11 mouse cellular contexts compared by ENCODE assay signal in the genomic region with DNA sequence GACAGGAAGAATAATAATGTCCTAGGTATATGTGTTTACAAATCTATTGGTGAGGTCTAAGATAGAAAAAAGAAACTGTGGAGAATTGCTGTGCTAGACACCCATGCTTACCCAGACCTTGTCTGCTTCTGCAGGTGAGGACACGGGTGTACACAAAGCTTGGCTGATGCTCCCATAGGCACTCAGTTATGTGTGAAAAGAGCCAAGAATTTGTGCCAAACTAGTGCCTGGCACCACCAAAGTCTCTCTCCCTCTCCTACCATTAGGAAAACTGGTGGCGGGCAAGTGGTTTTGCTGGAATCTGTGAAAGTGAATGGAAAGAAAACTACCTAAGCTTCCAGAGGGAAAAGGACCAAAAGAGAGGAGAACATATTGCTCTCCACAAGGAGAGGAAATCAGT.
"Had no signal": no experiment of that assay in that cellular context is flagged by ENCODE, and none has a peak within 500 bp of the region (broad histone marks: within the 10 kb centered on the region; RNA-seq: fewer than 3 reads in every experiment).

No protein-coding gene starts in this region.

- DNase-seq: left cerebral cortex, postnatal 4 days; liver, embryonic 13.5 days; lung, adult 2 months; lung, postnatal 14 days; lung, postnatal 4 days; midbrain, embryonic 14.5 days; right cerebral cortex, adult 18-20 months; right cerebral cortex, postnatal 14 days; right cerebral cortex, postnatal 4 days; thymus, adult 18-20 months; thymus, postnatal 36 days had no signal
